Mouse (Mus musculus) forelimb bud, embryonic 11.5 days (tissue): Measurements from ENCODE around the gene Nod1.

Experiments used
- DNase-seq: peaks from one replicate; pipeline ENCODE4 v3.0.0-alpha.2; 2012; ENCODE audit warnings: low read depth, low spot score

Nod1 gene

DNA sequence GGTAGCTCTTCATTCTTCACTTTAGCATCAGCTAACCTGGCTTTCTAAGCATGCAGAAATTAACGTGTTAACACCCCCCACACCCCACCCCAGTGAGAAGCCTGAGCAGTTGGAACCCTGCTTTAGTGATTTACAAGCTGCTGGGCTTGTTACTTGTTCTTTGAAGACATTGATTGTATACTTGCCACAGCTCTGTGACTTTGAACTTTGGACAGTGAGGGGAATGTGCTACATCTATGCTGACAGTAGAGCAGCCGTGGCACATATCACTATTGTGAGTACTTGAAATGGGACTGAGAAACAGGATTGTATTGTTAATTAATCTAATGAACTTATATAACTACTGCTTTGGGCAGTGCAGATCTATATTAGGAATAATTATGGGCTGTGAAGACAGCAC, 89.0 kb downstream of the Nod1 start:
- no peak for DNase-seq

DNA sequence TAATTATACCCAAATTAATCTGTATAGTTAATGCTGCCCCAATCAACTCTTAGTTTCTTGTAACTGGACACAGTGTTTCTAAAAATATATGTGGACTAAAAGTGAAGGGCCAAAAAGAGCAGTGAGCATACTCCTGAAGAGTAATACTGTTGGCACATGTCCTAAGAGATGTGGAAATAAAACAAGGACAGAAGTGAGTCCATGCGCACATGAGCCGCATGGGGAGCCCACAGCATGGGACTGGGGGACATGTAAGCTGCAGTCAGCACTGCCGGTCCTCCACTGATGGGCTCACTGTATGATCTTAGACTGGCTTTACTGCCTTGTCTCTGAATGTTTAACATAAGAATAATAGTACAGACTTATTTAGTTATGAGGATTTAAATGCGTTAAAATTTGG, 92.3 kb downstream of the Nod1 start:
- DNase-seq = no peak

DNA sequence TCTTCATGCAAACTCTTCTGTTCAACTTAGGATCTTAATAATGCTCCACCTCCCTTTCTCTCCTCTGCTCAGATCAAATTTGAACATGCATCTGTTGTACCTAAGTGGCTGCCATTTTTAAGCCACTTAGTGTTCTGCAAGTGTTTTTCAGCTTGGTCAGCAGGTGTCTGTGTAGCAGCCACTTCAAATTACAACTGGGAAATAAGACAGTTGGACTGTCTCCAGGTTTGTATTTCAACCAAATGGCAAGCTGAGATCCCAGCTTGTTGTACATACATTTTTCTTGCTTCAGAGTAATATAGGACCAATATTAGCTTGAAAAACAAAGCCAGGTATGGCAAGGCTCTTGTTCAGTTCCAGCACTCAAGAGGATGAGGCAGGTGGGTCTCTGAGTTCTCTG, 93.9 kb downstream of the Nod1 start:
- no peak for DNase-seq

- no peak for DNase-seq
These were observed 94.8 kb downstream of the Nod1 start for GRCm38 (mm10) chr6:54877651-54878050.

DNA sequence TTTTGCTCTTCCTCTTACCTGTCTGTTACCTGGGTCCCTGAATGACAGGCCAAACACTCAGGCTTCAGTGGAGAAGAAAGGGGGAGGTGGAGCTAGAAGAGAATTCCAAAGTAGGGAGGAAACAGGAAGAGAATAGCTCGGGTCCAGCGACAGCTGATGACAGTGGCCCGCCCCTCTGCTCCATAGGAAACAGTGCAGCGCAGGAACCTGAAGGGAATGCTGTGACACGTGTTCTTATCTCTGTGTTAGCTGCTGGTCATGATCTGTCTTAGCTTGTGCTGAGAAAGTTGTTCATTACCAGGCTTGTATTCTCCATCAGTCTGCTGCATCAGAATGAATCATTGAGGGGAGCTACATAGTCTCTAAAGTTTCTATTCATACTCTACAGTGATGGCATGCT, 95.6 kb downstream of the Nod1 start:
- DNase-seq = no peak
